8 mouse cellular contexts compared by ENCODE assay signal in the genomic region with DNA sequence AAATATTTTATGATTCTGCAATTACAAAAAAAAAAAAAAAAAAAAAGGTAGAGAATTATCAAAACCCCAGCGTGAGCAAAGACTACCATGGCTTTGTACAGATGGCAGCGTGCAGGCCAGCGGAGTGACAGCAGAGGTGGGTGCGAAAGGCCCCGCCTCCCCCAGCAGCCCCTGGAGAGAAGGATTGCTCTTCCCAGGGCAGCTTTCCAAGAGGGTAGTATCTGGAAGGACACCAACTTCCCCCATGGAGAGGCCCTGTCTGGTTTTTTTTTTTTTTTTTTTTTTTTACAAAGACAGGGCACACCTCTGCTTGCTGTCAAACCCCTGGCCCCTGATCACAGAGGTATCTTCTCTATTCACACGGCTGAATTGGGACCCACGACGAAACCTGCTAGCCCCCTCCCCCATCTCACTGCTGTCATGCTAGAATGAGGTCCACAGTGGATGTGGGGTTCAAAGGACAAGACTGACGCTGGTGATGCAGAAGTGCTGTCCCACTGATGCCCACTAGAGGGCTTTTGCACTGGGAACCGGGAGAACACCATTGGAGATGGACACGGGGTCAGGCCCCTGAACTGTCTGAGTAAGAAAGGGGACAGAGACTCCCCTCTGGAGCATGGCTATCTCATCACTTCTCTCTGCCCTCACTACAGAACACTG.
DNase-seq lines count a peak whose midpoint lies in the region; ATAC-seq and TF ChIP-seq lines count a peak whose summit lies in the region.

No protein-coding gene starts in this region.

- no peak overlapping the region for H3ac ChIP-seq in C2C12 (ENCODE audit: control insufficient read depth, insufficient read length, low read depth)

- peaks cover 69% of the 10 kb centered on the region for H3K4me1 ChIP-seq in forebrain, embryonic 10.5 days
- H3K4me1 ChIP-seq in forebrain, embryonic 15.5 days: peaks cover 38% of the 10 kb centered on the region
- no peaks in the 10 kb centered on the region for H3K4me1 ChIP-seq in intestine, embryonic 16.5 days (ENCODE audit: control insufficient read depth, insufficient read depth, low read length)
- H3K4me1 ChIP-seq in lung, embryonic 14.5 days (ENCODE audit: insufficient read depth): no peaks in the 10 kb centered on the region

- no peak overlapping the region for H3K9ac ChIP-seq in forebrain, embryonic 15.5 days (replicated peaks)
- H3K9ac ChIP-seq in intestine, embryonic 16.5 days (ENCODE audit: low read depth, low read length): no peak overlapping the region
- H3K9ac ChIP-seq in lung, embryonic 14.5 days: no peak overlapping the region

- peaks cover 92% of the 10 kb centered on the region for H3K27me3 ChIP-seq in forebrain, embryonic 10.5 days (ENCODE audit: poor library complexity, severe bottlenecking)
- H3K27me3 ChIP-seq in forebrain, embryonic 15.5 days: peaks cover 69% of the 10 kb centered on the region
- H3K27me3 ChIP-seq in C2C12 (ENCODE audit: control insufficient read depth, insufficient read depth, insufficient read length): no peaks in the 10 kb centered on the region
- no peaks in the 10 kb centered on the region for H3K27me3 ChIP-seq in intestine, embryonic 16.5 days (replicated peaks; ENCODE audit: control insufficient read depth, insufficient read depth, low read length)
- peaks cover 2% of the 10 kb centered on the region; the same call in 1 of the 2 replicates for H3K27me3 ChIP-seq in lung, embryonic 14.5 days (ENCODE audit: insufficient read depth, low read length)

- no peak overlapping the region for H3K4me2 ChIP-seq in forebrain, embryonic 15.5 days (replicated peaks)
- no peak overlapping the region for H3K4me2 ChIP-seq in intestine, embryonic 16.5 days (ENCODE audit: low read depth, low read length)
- H3K4me2 ChIP-seq in lung, embryonic 14.5 days: no peak overlapping the region

- no peaks in the 10 kb centered on the region for H3K9me3 ChIP-seq in forebrain, embryonic 10.5 days
- H3K9me3 ChIP-seq in forebrain, embryonic 15.5 days: no peaks in the 10 kb centered on the region
- H3K9me3 ChIP-seq in intestine, embryonic 16.5 days (ENCODE audit: control insufficient read depth, low read length): no peaks in the 10 kb centered on the region
- H3K9me3 ChIP-seq in lung, embryonic 14.5 days (ENCODE audit: low read depth, low read length): no peaks in the 10 kb centered on the region

- no peak for ATAC-seq in forebrain, embryonic 15.5 days (replicated peaks)
- peak; percentile 18; the same call in 1 of the 2 replicates for ATAC-seq in intestine, embryonic 16.5 days
- ATAC-seq in lung, embryonic 14.5 days (ENCODE audit: insufficient read depth): peak; percentile 44; the same call in 1 of the 2 replicates

- no peak overlapping the region for H3K4me3 ChIP-seq in forebrain, embryonic 10.5 days
- no peak overlapping the region for H3K4me3 ChIP-seq in forebrain, embryonic 15.5 days
- no peak overlapping the region for H3K4me3 ChIP-seq in C2C12 (ENCODE audit: insufficient read depth, poor library complexity, severe bottlenecking)
- H3K4me3 ChIP-seq in gastrocnemius, adult 2 months: no peak overlapping the region
- no peak overlapping the region for H3K4me3 ChIP-seq in intestine, embryonic 16.5 days (ENCODE audit: low read length)
- H3K4me3 ChIP-seq in lung, embryonic 14.5 days (ENCODE audit: low read depth, low read length): no peak overlapping the region

- 38% methylated on average over 11 of the region's 11 CpGs for WGBS in forebrain, embryonic 10.5 days
- WGBS in forebrain, embryonic 15.5 days: 28% methylated on average over 11 of the region's 11 CpGs
- WGBS in intestine, embryonic 16.5 days: 40% methylated on average over 11 of the region's 11 CpGs
- WGBS in lung, embryonic 14.5 days: 43% methylated on average over 11 of the region's 11 CpGs

- intact Hi-C loops in gastrocnemius, adult 2 months (cut with DNase I): loop anchor here (2.0 to 10.0 kb wide), 3 partner anchors 62 to 762 kb away; no protein-coding TSS in a partner anchor

- no peak overlapping the region for H3K27ac ChIP-seq in forebrain, embryonic 10.5 days
- no peak overlapping the region for H3K27ac ChIP-seq in forebrain, embryonic 15.5 days (replicated peaks)
- H3K27ac ChIP-seq in gastrocnemius, adult 2 months: no peak overlapping the region
- no peak overlapping the region for H3K27ac ChIP-seq in intestine, embryonic 16.5 days (ENCODE audit: low read length)
- H3K27ac ChIP-seq in lung, embryonic 14.5 days (ENCODE audit: low read depth): no peak overlapping the region

- H3K79me2 ChIP-seq in C2C12 (ENCODE audit: control insufficient read depth, insufficient read depth): no peaks in the 10 kb centered on the region

- H3K36me3 ChIP-seq in forebrain, embryonic 10.5 days (replicated peaks): no peaks in the 10 kb centered on the region
- H3K36me3 ChIP-seq in forebrain, embryonic 15.5 days: no peaks in the 10 kb centered on the region
- H3K36me3 ChIP-seq in C2C12 (ENCODE audit: control insufficient read depth, insufficient read depth): no peaks in the 10 kb centered on the region
- no peaks in the 10 kb centered on the region for H3K36me3 ChIP-seq in intestine, embryonic 16.5 days (ENCODE audit: control insufficient read depth, insufficient read depth, low read length)
- no peaks in the 10 kb centered on the region for H3K36me3 ChIP-seq in lung, embryonic 14.5 days (ENCODE audit: insufficient read depth)

- peak; percentile 76 for DNase-seq in forebrain, embryonic 10.5 days (ENCODE audit: extremely low spot score, low spot score)
- DNase-seq in c-Kit-positive CD71-positive TER-119-negative erythroid progenitor cells, embryonic 14.5 days (ENCODE audit: low read depth): peak; percentile 17
- DNase-seq in gastrocnemius, adult 2 months: peak; percentile 83
- DNase-seq in lung, embryonic 14.5 days: peak; percentile 80
- DNase-seq in retina, postnatal 1 day: peak; percentile 87

- no peaks in the 10 kb centered on the region for H3K79me3 ChIP-seq in C2C12 (ENCODE audit: low read depth)

- peak; percentile 62 for TF ChIP-seq CTCF in C2C12 (IDR thresholded peaks at IDR 0.05; ENCODE audit: control insufficient read depth, insufficient read depth, insufficient read length)
- peak; percentile 93 for TF ChIP-seq CTCF in gastrocnemius, adult 2 months (IDR thresholded peaks at IDR 0.05)
- peak; percentile 81 for TF ChIP-seq CTCF in lung, embryonic 14.5 days (IDR thresholded peaks at IDR 0.05; ENCODE audit: low read depth)

TF ChIP-seq in C2C12, 6 proteins besides CTCF, POLR2A, EP300 and RAD21:
- no peak for TF ChIP-seq CEBPB (IDR thresholded peaks at IDR 0.05; ENCODE audit: low read depth)
- no peak for TF ChIP-seq MAX (IDR thresholded peaks at IDR 0.05)
- TF ChIP-seq MYOG (IDR thresholded peaks at IDR 0.05; ENCODE audit: control insufficient read depth, extremely low read depth, insufficient read length): no peak
- TF ChIP-seq MYOD1 (IDR thresholded peaks at IDR 0.05; ENCODE audit: control insufficient read depth, insufficient read length, low read depth): no peak
- TF ChIP-seq USF1 (IDR thresholded peaks at IDR 0.05; ENCODE audit: low read depth): no peak

Comparison
In these comparisons a context has a peak if more than half of its experiments do, and no peak if none do; other contexts are left out.
1. DNase-seq: peak in every context shown above with its lines; median percentile 87 in retina, postnatal 1 day; 83 in gastrocnemius, adult 2 months; 80 in lung, embryonic 14.5 days; 76 in forebrain, embryonic 10.5 days; 17 in c-Kit-positive CD71-positive TER-119-negative erythroid progenitor cells, embryonic 14.5 days.